ENCODE assay signal across 8 mouse cellular contexts in the genomic region with DNA sequence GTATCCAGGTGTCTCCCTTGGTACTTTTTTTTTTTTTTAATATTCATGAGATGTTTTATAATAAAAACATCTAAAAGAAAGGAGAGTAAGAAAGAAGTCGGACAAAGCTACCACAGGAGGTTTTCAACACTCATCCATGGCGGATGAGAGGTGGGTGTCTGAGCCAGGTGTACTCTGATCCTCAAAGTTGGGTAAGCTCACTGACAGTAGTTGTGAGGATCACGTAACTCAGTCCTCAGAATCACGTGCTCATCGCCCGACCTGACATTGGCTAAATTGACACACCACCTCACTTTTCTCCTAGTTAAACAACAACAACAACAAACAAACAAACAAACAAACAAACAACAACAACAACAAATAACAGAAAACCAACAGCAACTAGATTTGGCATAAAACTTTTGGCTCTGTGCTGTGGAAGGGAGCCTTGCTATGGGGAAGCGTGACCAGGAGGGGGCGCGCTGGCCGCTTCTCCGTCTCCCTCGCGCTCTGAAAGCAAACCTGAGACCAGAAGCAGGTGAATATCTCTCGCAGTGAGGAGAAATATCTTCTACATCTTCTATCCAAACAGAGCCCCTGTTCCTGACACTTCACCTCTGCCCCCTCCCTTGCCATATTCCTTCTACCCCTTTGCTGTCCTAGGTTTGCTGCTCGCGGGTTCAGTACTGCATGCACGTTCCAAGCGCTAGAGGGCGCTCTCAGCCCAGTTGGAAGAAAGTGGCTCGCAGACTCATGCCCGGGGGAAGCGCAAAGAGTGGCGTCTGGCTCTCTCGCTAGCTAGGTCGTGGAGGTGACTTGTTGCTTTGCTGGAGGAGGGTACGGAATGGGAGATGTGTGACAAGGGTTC. TPM values are rescaled to one million over a fixed set of nuclear protein-coding genes. Genes with fewer than 3 reads are reported as not detected.
A peak's percentile ranks its signal among the peaks of the same experiment; 100 is the strongest.
DNase-seq lines count a peak whose midpoint lies in the region; ATAC-seq and TF ChIP-seq lines count a peak whose summit lies in the region.

No protein-coding gene starts in this region.

- H3K4me2 ChIP-seq in embryonic facial prominence, embryonic 15.5 days (replicated peaks), result peak overlapping the region; percentile 65
- H3K4me2 ChIP-seq in kidney, embryonic 14.5 days (replicated peaks; ENCODE audit: low read depth, low read length), result peak overlapping the region; percentile 34
- peak overlapping the region; percentile 61 for H3K4me2 ChIP-seq in limb, embryonic 15.5 days

- ATAC-seq in embryonic facial prominence, embryonic 15.5 days (ENCODE audit: insufficient number of reproducible peaks, low FRiP score, low TSS enrichment, low read depth), result 0 out of 2 replicates have a peak, but pooled peaks have one; percentile 56
- ATAC-seq in kidney, embryonic 14.5 days (ENCODE audit: low FRiP score, low TSS enrichment), result peak; percentile 88
- ATAC-seq in limb, embryonic 15.5 days (ENCODE audit: insufficient number of reproducible peaks, low FRiP score, low TSS enrichment, low read depth), result peak; percentile 49; the same call in 1 of the 2 replicates
- peak; percentile 79 for ATAC-seq in monocyte, adult 5-6 weeks (replicated peaks; ENCODE audit: insufficient number of reproducible peaks, low FRiP score, low TSS enrichment, poor library complexity, severe bottlenecking)

- no peak overlapping the region for H3K27ac ChIP-seq in bone marrow, adult 2 months (ENCODE audit: control insufficient read depth, insufficient read depth, low read depth, low read length, poor library complexity)
- no peak overlapping the region for H3K27ac ChIP-seq in embryonic facial prominence, embryonic 15.5 days (replicated peaks)
- no peak overlapping the region for H3K27ac ChIP-seq in kidney, embryonic 14.5 days (ENCODE audit: low read depth, low read length)
- H3K27ac ChIP-seq in limb, embryonic 15.5 days, result no peak overlapping the region

- no peaks in the 10 kb centered on the region for H3K4me1 ChIP-seq in bone marrow, adult 2 months (ENCODE audit: control insufficient read depth, insufficient read depth, low read length)
- H3K4me1 ChIP-seq in embryonic facial prominence, embryonic 15.5 days, result no peaks in the 10 kb centered on the region
- no peaks in the 10 kb centered on the region for H3K4me1 ChIP-seq in kidney, embryonic 14.5 days (ENCODE audit: control insufficient read depth, insufficient read depth, low read length)
- no peaks in the 10 kb centered on the region for H3K4me1 ChIP-seq in limb, embryonic 15.5 days

- no peaks in the 10 kb centered on the region for H3K27me3 ChIP-seq in embryonic facial prominence, embryonic 15.5 days
- H3K27me3 ChIP-seq in kidney, embryonic 14.5 days (ENCODE audit: control insufficient read depth, insufficient read depth, low read length), result no peaks in the 10 kb centered on the region
- peaks cover 7% of the 10 kb centered on the region; the same call in 1 of the 2 replicates for H3K27me3 ChIP-seq in limb, embryonic 15.5 days

- TF ChIP-seq CTCF in bone marrow, adult 2 months (IDR thresholded peaks at IDR 0.05; ENCODE audit: control insufficient read depth, insufficient read depth, low read length), result peak; percentile 96

- H3K4me3 ChIP-seq in bone marrow, adult 2 months (replicated peaks; ENCODE audit: control insufficient read depth, low read depth, low read length), result peak overlapping the region; percentile 23
- peak overlapping the region; percentile 41 for H3K4me3 ChIP-seq in embryonic facial prominence, embryonic 15.5 days (replicated peaks)
- H3K4me3 ChIP-seq in kidney, embryonic 14.5 days (ENCODE audit: low read length), result peak overlapping the region; percentile 15; the same call in 1 of the 2 replicates
- H3K4me3 ChIP-seq in limb, embryonic 15.5 days, result peak overlapping the region; percentile 36

- DNase-seq in 416B (ENCODE audit: low read depth), result peak; percentile 88
- peak; percentile 69 to 88 for DNase-seq in heart, adult 9 months (ENCODE audit: low spot score in 2 of 2)
- peak; percentile 77 to 93 for DNase-seq in spleen, postnatal 4 days (ENCODE audit: low spot score in 2 of 2)

- no peaks in the 10 kb centered on the region for H3K9me3 ChIP-seq in embryonic facial prominence, embryonic 15.5 days (replicated peaks)
- no peaks in the 10 kb centered on the region for H3K9me3 ChIP-seq in kidney, embryonic 14.5 days (ENCODE audit: control insufficient read depth, low read length)
- H3K9me3 ChIP-seq in limb, embryonic 15.5 days, result no peaks in the 10 kb centered on the region

- H3K9ac ChIP-seq in embryonic facial prominence, embryonic 15.5 days, result no peak overlapping the region
- H3K9ac ChIP-seq in kidney, embryonic 14.5 days (ENCODE audit: low read depth, low read length), result no peak overlapping the region
- H3K9ac ChIP-seq in limb, embryonic 15.5 days, result no peak overlapping the region

- 12% methylated on average over 26 of the region's 26 CpGs for WGBS in bone marrow, adult 2 months
- WGBS in embryonic facial prominence, embryonic 15.5 days, result 9% methylated on average over 26 of the region's 26 CpGs
- WGBS in kidney, embryonic 14.5 days, result 9% methylated on average over 26 of the region's 26 CpGs
- WGBS in limb, embryonic 15.5 days, result 12% methylated on average over 26 of the region's 26 CpGs

- H3K36me3 ChIP-seq in embryonic facial prominence, embryonic 15.5 days, result no peaks in the 10 kb centered on the region
- no peaks in the 10 kb centered on the region for H3K36me3 ChIP-seq in kidney, embryonic 14.5 days (ENCODE audit: control insufficient read depth, insufficient read depth, low read length)
- H3K36me3 ChIP-seq in limb, embryonic 15.5 days, result no peaks in the 10 kb centered on the region

- no peak for TF ChIP-seq POLR2A in bone marrow, adult 2 months (IDR thresholded peaks at IDR 0.05; ENCODE audit: borderline replicate concordance, control insufficient read depth, low read depth, low read length)

RNA-seq across cellular contexts. Expression of a gene that starts 11.7 kb away (rescaled TPM):
- not detected in 2 replicates for polyA plus RNA-seq in bone marrow, adult 2 months (2011; ENCODE audit: insufficient read depth, insufficient read length, low replicate concordance, missing spikeins)
- polyA plus RNA-seq in embryonic facial prominence, embryonic 15.5 days (2015; fragmentation: Nextera tagmentation; extraction: Ambion mirVana), result 0.11 TPM in 1 of 2 replicates, not detected in the other
- polyA plus RNA-seq in kidney, embryonic 14.5 days (2014; fragmentation: Nextera tagmentation; extraction: Ambion mirVana), result not detected in 2 replicates
- polyA plus RNA-seq in limb, embryonic 15.5 days (2015; fragmentation: Nextera tagmentation; extraction: Ambion mirVana), result 0.10 TPM in 1 of 2 replicates, not detected in the other
- not detected in 3 replicates for total RNA-seq in monocyte, adult 5-6 weeks (2017)

RNA-seq across cellular contexts. Expression of a gene that starts 31.7 kb away (rescaled TPM):
- not detected in 2 replicates for polyA plus RNA-seq in bone marrow, adult 2 months (2011; ENCODE audit: insufficient read depth, insufficient read length, low replicate concordance, missing spikeins)
- polyA plus RNA-seq in embryonic facial prominence, embryonic 15.5 days (2015; fragmentation: Nextera tagmentation; extraction: Ambion mirVana), result not detected in 2 replicates
- not detected in 2 replicates for polyA plus RNA-seq in kidney, embryonic 14.5 days (2014; fragmentation: Nextera tagmentation; extraction: Ambion mirVana)
- polyA plus RNA-seq in limb, embryonic 15.5 days (2015; fragmentation: Nextera tagmentation; extraction: Ambion mirVana), result not detected in 2 replicates
- not detected in 3 replicates for total RNA-seq in monocyte, adult 5-6 weeks (2017)

RNA-seq across cellular contexts. Expression of a gene that starts 47.5 kb away (rescaled TPM):
- polyA plus RNA-seq in bone marrow, adult 2 months (2011; ENCODE audit: insufficient read depth, insufficient read length, low replicate concordance, missing spikeins), result 14.8 and 18.9 TPM in 2 replicates
- polyA plus RNA-seq in embryonic facial prominence, embryonic 15.5 days (2015; fragmentation: Nextera tagmentation; extraction: Ambion mirVana), result 62.8 and 67.8 TPM in 2 replicates
- 103 and 114 TPM in 2 replicates for polyA plus RNA-seq in kidney, embryonic 14.5 days (2014; fragmentation: Nextera tagmentation; extraction: Ambion mirVana)
- 57.1 and 60.1 TPM in 2 replicates for polyA plus RNA-seq in limb, embryonic 15.5 days (2015; fragmentation: Nextera tagmentation; extraction: Ambion mirVana)
- total RNA-seq in monocyte, adult 5-6 weeks (2017), result 56.3 to 79.6 TPM (median 68.6 TPM) in 3 replicates
